Mouse (Mus musculus): ENCODE results near the gene Cdh23. TPM values are rescaled to one million over a fixed set of nuclear protein-coding genes. Genes with fewer than 3 reads are reported as not detected.

Gene Cdh23
- polyA plus RNA-seq, 1 experiment from 2014 or later = 0.25 TPM

- Histone ChIP-seq H3K27me3 (ENCODE audit: insufficient read depth, low read length) (no peaks in the 10 kb centered on the region), H3K4me1 (replicated peaks; ENCODE audit: insufficient read depth, low read length) (no peaks in the 10 kb centered on the region), H3K27ac (no peak overlapping the region), H3K4me3 (replicated peaks; ENCODE audit: low read depth, low read length) (no peak overlapping the region), H3K9ac (ENCODE audit: low read depth, low read length) (0 out of 2 replicates have a peak overlapping the region, but pooled peaks have one; percentile 8), H3K9me3 (replicated peaks; ENCODE audit: low read length) (no peaks in the 10 kb centered on the region), H3K36me3 (ENCODE audit: insufficient read depth, low read length) (no peaks in the 10 kb centered on the region), H3K4me2 (ENCODE audit: low read length) (peak overlapping the region; percentile 13; the same call in 1 of the 2 replicates)
- no peak for TF ChIP-seq CTCF (IDR thresholded peaks at IDR 0.05; ENCODE audit: low read depth)
- no peak for DNase-seq (ENCODE audit: low spot score)
- WGBS = 42% methylated on average over 24 of the region's 24 CpGs
- no peak for ATAC-seq (replicated peaks; ENCODE audit: low FRiP score, low read depth)
Measured at GRCm38 (mm10) chr10:60566369-60567037, 129.8 kb downstream of the Cdh23 start.

- 76% methylated on average over 6 of the region's 6 CpGs for WGBS
- no peak for ATAC-seq (replicated peaks; ENCODE audit: low FRiP score, low read depth)
- H3K27me3 ChIP-seq (ENCODE audit: insufficient read depth, low read length) = no peaks in the 10 kb centered on the region
- no peaks in the 10 kb centered on the region for H3K4me1 ChIP-seq (replicated peaks; ENCODE audit: insufficient read depth, low read length)
- H3K4me3 ChIP-seq (replicated peaks; ENCODE audit: low read depth, low read length) = no peak overlapping the region
- H3K27ac ChIP-seq = no peak overlapping the region
- no peaks in the 10 kb centered on the region for H3K9me3 ChIP-seq (replicated peaks; ENCODE audit: low read length)
- H3K9ac ChIP-seq (ENCODE audit: low read depth, low read length) = no peak overlapping the region
- TF ChIP-seq CTCF (IDR thresholded peaks at IDR 0.05; ENCODE audit: low read depth) = no peak
- no peaks in the 10 kb centered on the region for H3K36me3 ChIP-seq (ENCODE audit: insufficient read depth, low read length)
- no peak for DNase-seq (ENCODE audit: low spot score)
- H3K4me2 ChIP-seq (ENCODE audit: low read length) = no peak overlapping the region
Measured at GRCm38 (mm10) chr10:60564136-60564535, 132.2 kb downstream of the Cdh23 start.

GRCm38 (mm10) chr10:60562946-60563345, 133.3 kb downstream of the Cdh23 start:
- Histone ChIP-seq H3K9ac (ENCODE audit: low read depth, low read length) (no peak overlapping the region), H3K27ac (no peak overlapping the region), H3K36me3 (ENCODE audit: insufficient read depth, low read length) (no peaks in the 10 kb centered on the region), H3K4me3 (replicated peaks; ENCODE audit: low read depth, low read length) (no peak overlapping the region), H3K4me2 (ENCODE audit: low read length) (no peak overlapping the region), H3K27me3 (ENCODE audit: insufficient read depth, low read length) (no peaks in the 10 kb centered on the region), H3K4me1 (replicated peaks; ENCODE audit: insufficient read depth, low read length) (no peaks in the 10 kb centered on the region), H3K9me3 (replicated peaks; ENCODE audit: low read length) (no peaks in the 10 kb centered on the region)
- WGBS = 17% methylated on average over 7 of the region's 7 CpGs
- no peak for TF ChIP-seq CTCF (IDR thresholded peaks at IDR 0.05; ENCODE audit: low read depth)
- DNase-seq (ENCODE audit: low spot score) (no peak), ATAC-seq (replicated peaks; ENCODE audit: low FRiP score, low read depth) (no peak)

GRCm38 (mm10) chr10:60558491-60558927, 137.8 kb downstream of the Cdh23 start:
- H3K9ac ChIP-seq (ENCODE audit: low read depth, low read length) = no peak overlapping the region
- H3K36me3 ChIP-seq (ENCODE audit: insufficient read depth, low read length) = no peaks in the 10 kb centered on the region
- no peak for TF ChIP-seq CTCF (IDR thresholded peaks at IDR 0.05; ENCODE audit: low read depth)
- no peak overlapping the region for H3K4me2 ChIP-seq (ENCODE audit: low read length)
- H3K27ac ChIP-seq = no peak overlapping the region
- WGBS = 17% methylated on average over 9 of the region's 9 CpGs
- no peak overlapping the region for H3K4me3 ChIP-seq (replicated peaks; ENCODE audit: low read depth, low read length)
- DNase-seq (ENCODE audit: low spot score) = no peak
- no peaks in the 10 kb centered on the region for H3K27me3 ChIP-seq (ENCODE audit: insufficient read depth, low read length)
- no peaks in the 10 kb centered on the region for H3K4me1 ChIP-seq (replicated peaks; ENCODE audit: insufficient read depth, low read length)
- ATAC-seq (replicated peaks; ENCODE audit: low FRiP score, low read depth) = no peak
- H3K9me3 ChIP-seq (replicated peaks; ENCODE audit: low read length) = no peaks in the 10 kb centered on the region

DNA sequence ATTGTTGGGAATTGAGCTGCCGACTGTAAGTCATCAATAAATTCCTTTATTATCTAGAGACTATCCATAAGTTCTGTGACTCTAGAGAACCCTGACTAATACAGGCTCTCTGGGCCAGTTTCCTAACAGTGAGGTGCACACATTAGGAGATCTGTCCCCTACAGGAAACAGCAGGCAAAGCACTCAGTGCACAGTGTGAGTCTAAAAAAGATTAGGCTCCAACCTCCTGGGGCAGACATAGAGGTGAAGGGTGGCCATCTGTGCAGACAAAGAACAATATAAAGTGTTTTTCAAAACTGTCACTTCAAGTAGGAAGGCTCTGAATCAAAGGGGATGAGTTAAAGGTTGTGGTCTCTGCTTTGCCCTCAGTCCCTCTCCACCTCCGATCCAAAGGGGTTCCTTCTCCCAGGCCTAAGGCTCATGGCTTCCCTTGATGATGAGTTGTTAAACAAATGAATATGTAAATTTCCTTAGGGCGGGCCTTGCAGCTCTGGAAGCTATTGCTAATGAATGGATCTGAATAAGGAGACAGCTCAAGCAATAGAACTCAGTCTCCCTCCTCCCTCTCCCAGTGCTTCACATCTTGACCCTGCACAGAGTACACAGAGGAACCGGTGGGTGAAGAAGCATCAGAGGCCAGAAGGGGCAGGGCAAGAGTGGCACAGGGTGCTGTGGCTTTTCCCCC, 143.2 kb downstream of the Cdh23 start:
- Histone ChIP-seq H3K9me3 (replicated peaks; ENCODE audit: low read length) (no peaks in the 10 kb centered on the region), H3K36me3 (ENCODE audit: insufficient read depth, low read length) (no peaks in the 10 kb centered on the region), H3K4me1 (replicated peaks; ENCODE audit: insufficient read depth, low read length) (no peaks in the 10 kb centered on the region), H3K27ac (no peak overlapping the region), H3K27me3 (ENCODE audit: insufficient read depth, low read length) (no peaks in the 10 kb centered on the region), H3K4me2 (ENCODE audit: low read length) (no peak overlapping the region), H3K9ac (ENCODE audit: low read depth, low read length) (no peak overlapping the region), H3K4me3 (replicated peaks; ENCODE audit: low read depth, low read length) (no peak overlapping the region)
- ATAC-seq (replicated peaks; ENCODE audit: low FRiP score, low read depth) (no peak), DNase-seq (ENCODE audit: low spot score) (no peak)
- WGBS = 55% methylated on average over 3 of the region's 4 CpGs
- no peak for TF ChIP-seq CTCF (IDR thresholded peaks at IDR 0.05; ENCODE audit: low read depth)

- H3K27ac ChIP-seq = no peak overlapping the region
- no peak for TF ChIP-seq CTCF (IDR thresholded peaks at IDR 0.05; ENCODE audit: low read depth)
- 62% methylated on average over 18 of the region's 18 CpGs for WGBS
Measured at GRCm38 (mm10) chr10:60539164-60539914, 157.0 kb downstream of the Cdh23 start.

More at GRCm38 (mm10) chr10:60539164-60539914, 157.0 kb downstream of the Cdh23 start:
- DNase-seq (ENCODE audit: low spot score) = no peak
- H3K9ac ChIP-seq (ENCODE audit: low read depth, low read length) = no peak overlapping the region
- no peaks in the 10 kb centered on the region for H3K4me1 ChIP-seq (replicated peaks; ENCODE audit: insufficient read depth, low read length)
- ATAC-seq (replicated peaks; ENCODE audit: low FRiP score, low read depth) = no peak
- no peak overlapping the region for H3K4me3 ChIP-seq (replicated peaks; ENCODE audit: low read depth, low read length)
- no peaks in the 10 kb centered on the region for H3K36me3 ChIP-seq (ENCODE audit: insufficient read depth, low read length)
- no peaks in the 10 kb centered on the region for H3K9me3 ChIP-seq (replicated peaks; ENCODE audit: low read length)
- H3K27me3 ChIP-seq (ENCODE audit: insufficient read depth, low read length) = no peaks in the 10 kb centered on the region
- H3K4me2 ChIP-seq (ENCODE audit: low read length) = no peak overlapping the region

Data from kidney, postnatal 0 days (tissue).